1 mouse cellular context compared by ENCODE assay signal in genomic region chr3:123501798-123502197, GRCm38 (mm10). TPM values are rescaled to one million over a fixed set of nuclear protein-coding genes. Genes with fewer than 3 reads are reported as not detected.
"Had no signal": no experiment of that assay in that cellular context is flagged by ENCODE, and none has a peak within 500 bp of the region (broad histone marks: within the 10 kb centered on the region; RNA-seq: fewer than 3 reads in every experiment).

No protein-coding gene starts in this region.

RNA-seq across cellular contexts. Expression of gene Prss12, which starts 55.1 kb away (rescaled TPM):
- total RNA-seq: megakaryocyte-erythroid progenitor cell, adult 5-6 weeks had no signal
